ENCODE assay signal across 10 mouse cellular contexts in the genomic region with DNA sequence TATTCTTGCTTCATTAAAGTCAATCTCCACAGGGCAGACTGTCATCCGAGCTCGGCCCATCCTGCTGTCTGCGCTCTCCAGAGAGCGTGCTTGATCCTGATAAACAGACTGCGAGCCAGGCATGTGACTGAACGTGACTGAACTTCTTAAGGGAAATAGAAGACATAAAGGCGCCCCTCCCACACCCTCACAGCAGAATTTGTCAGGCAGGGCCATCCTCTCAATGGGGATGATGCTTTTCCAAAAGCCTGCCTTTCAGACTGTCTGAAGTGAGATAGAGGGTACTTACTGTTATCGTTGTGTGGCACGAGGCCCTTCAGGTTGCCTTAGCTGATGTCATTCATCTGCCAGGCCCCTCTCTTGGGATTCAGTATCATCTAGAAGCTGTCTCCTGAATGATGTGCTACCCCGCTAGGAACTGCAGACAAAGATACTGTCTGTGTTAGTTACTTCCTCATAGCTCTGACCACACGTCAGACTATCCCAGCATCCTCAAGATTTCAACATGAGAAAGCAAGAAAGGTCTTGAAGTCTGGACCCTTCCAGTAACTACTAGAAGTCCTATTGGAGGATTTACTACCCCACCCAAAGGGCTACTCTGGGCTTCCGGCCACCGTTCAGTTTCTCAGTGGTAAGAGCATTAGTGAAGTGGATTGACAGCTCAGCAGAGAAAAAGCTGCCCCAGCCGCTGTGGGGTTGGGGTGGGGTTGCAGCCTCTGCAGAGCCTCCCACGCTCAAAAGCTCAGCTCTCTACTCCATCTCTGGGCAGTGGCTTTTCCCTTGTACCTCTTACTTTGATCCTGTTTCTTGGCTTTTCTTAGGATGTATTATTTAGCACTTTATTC. TPM values are rescaled to one million over a fixed set of nuclear protein-coding genes. Genes with fewer than 3 reads are reported as not detected.
A peak's percentile ranks its signal among the peaks of the same experiment; 100 is the strongest.
DNase-seq lines count a peak whose midpoint lies in the region; ATAC-seq and TF ChIP-seq lines count a peak whose summit lies in the region.
"Had no signal": no experiment of that assay in that cellular context is flagged by ENCODE, and none has a peak within 500 bp of the region (broad histone marks: within the 10 kb centered on the region; RNA-seq: fewer than 3 reads in every experiment).

No protein-coding gene starts in this region.

- no peak for TF ChIP-seq EP300 in stomach, postnatal 0 days (optimal IDR thresholded peaks at IDR 0.05)

- DNase-seq in heart, postnatal 36 days, result no peak
- peak; percentile 16 for DNase-seq in fibroblast of lung, adult 2 months (ENCODE audit: low read depth)
- peak; percentile 17 for DNase-seq in lung, postnatal 36 days
- no peak for DNase-seq in stomach, postnatal 0 days (ENCODE audit: low spot score)
- DNase-seq in urinary bladder, postnatal 25 days (ENCODE audit: low spot score), result no peak
- DNase-seq in frontal cortex, adult 2 months (ENCODE audit: extremely low spot score in 1 of 2, low spot score in 1 of 2), result no peak
- DNase-seq: cerebellum, adult 18-20 months had no signal

- no peak overlapping the region for H3K9ac ChIP-seq in heart, embryonic 14.5 days (ENCODE audit: low read length)
- H3K9ac ChIP-seq in stomach, postnatal 0 days (ENCODE audit: low read length), result no peak overlapping the region
- H3K9ac ChIP-seq in kidney, embryonic 16.5 days (replicated peaks; ENCODE audit: low read length), result no peak overlapping the region
- H3K9ac ChIP-seq: limb, embryonic 13.5 days had no signal

- no peak for TF ChIP-seq CTCF in stomach, postnatal 0 days (IDR thresholded peaks at IDR 0.05; ENCODE audit: low read depth)

- H3K4me1 ChIP-seq in heart, embryonic 14.5 days (ENCODE audit: control insufficient read depth in 2 of 2, insufficient read depth in 2 of 2, low read length in 2 of 2), result peaks cover 3 to 4% of the 10 kb centered on the region in 2 experiments; a peak in 2 of 4 replicates
- no peaks in the 10 kb centered on the region for H3K4me1 ChIP-seq in stomach, postnatal 0 days (replicated peaks; ENCODE audit: control insufficient read depth, insufficient read depth)
- H3K4me1 ChIP-seq in kidney, embryonic 16.5 days (ENCODE audit: insufficient read depth, low read length), result no peaks in the 10 kb centered on the region
- H3K4me1 ChIP-seq: limb, embryonic 13.5 days had no signal

- H3K9me3 ChIP-seq in heart, embryonic 14.5 days (ENCODE audit: control insufficient read depth, low read length), result no peaks in the 10 kb centered on the region
- H3K9me3 ChIP-seq in stomach, postnatal 0 days (ENCODE audit: control insufficient read depth, low read length), result no peaks in the 10 kb centered on the region
- H3K9me3 ChIP-seq in kidney, embryonic 16.5 days (ENCODE audit: low read length), result no peaks in the 10 kb centered on the region
- H3K9me3 ChIP-seq: limb, embryonic 13.5 days had no signal

- ATAC-seq in heart, embryonic 14.5 days (ENCODE audit: insufficient number of reproducible peaks, insufficient read depth, low FRiP score, low read depth), result no peak
- ATAC-seq in stomach, postnatal 0 days (ENCODE audit: low FRiP score, low TSS enrichment), result peak; percentile 47; the same call in 1 of the 2 replicates
- no peak for ATAC-seq in kidney, embryonic 16.5 days (ENCODE audit: low FRiP score, low TSS enrichment)

- no peak overlapping the region for H3K27ac ChIP-seq in heart, embryonic 14.5 days (replicated peaks in 1 of 2; ENCODE audit: control insufficient read depth in 1 of 2, insufficient read depth in 1 of 2, low read depth in 2 of 2, low read length in 2 of 2)
- H3K27ac ChIP-seq in stomach, postnatal 0 days (replicated peaks), result no peak overlapping the region
- H3K27ac ChIP-seq in kidney, embryonic 16.5 days (ENCODE audit: low read length), result no peak overlapping the region
- H3K27ac ChIP-seq: limb, embryonic 13.5 days had no signal

- H3K4me3 ChIP-seq in heart, embryonic 14.5 days (ENCODE audit: control insufficient read depth in 1 of 2, insufficient read depth in 1 of 2, low read depth in 1 of 2, low read length in 2 of 2), result no peak overlapping the region
- no peak overlapping the region for H3K4me3 ChIP-seq in stomach, postnatal 0 days (ENCODE audit: low read depth, low read length)
- H3K4me3 ChIP-seq in kidney, embryonic 16.5 days (ENCODE audit: low read length), result no peak overlapping the region
- H3K4me3 ChIP-seq: limb, embryonic 13.5 days had no signal

- peak overlapping the region; percentile 18; the same call in 1 of the 2 replicates for H3K4me2 ChIP-seq in heart, embryonic 14.5 days (ENCODE audit: low read length)
- no peak overlapping the region for H3K4me2 ChIP-seq in stomach, postnatal 0 days (replicated peaks; ENCODE audit: low read depth)
- no peak overlapping the region for H3K4me2 ChIP-seq in kidney, embryonic 16.5 days (replicated peaks; ENCODE audit: low read depth, low read length)
- H3K4me2 ChIP-seq: limb, embryonic 13.5 days had no signal

- 15% methylated on average over 15 of the region's 15 CpGs for WGBS in heart, embryonic 14.5 days
- 30% methylated on average over 15 of the region's 15 CpGs for WGBS in stomach, postnatal 0 days
- WGBS in kidney, embryonic 16.5 days, result 45% methylated on average over 15 of the region's 15 CpGs

- no peaks in the 10 kb centered on the region for H3K36me3 ChIP-seq in heart, embryonic 14.5 days (ENCODE audit: control insufficient read depth, insufficient read depth, low read length)
- no peaks in the 10 kb centered on the region for H3K36me3 ChIP-seq in stomach, postnatal 0 days (ENCODE audit: control insufficient read depth, insufficient read depth, low read length)
- H3K36me3 ChIP-seq in kidney, embryonic 16.5 days (ENCODE audit: insufficient read depth, low read length), result no peaks in the 10 kb centered on the region
- H3K36me3 ChIP-seq: limb, embryonic 13.5 days had no signal

- intact Hi-C loops in heart, postnatal 36 days (cut with DNase I), result loop anchor here (2.0 to 5.0 kb wide), 2 partner anchors 579 to 762 kb away; no protein-coding TSS in a partner anchor

- H3K27me3 ChIP-seq in heart, embryonic 14.5 days (ENCODE audit: control insufficient read depth, insufficient read depth, low read length), result no peaks in the 10 kb centered on the region
- no peaks in the 10 kb centered on the region for H3K27me3 ChIP-seq in stomach, postnatal 0 days (ENCODE audit: control insufficient read depth, insufficient read depth, low read length)
- H3K27me3 ChIP-seq in kidney, embryonic 16.5 days (ENCODE audit: insufficient read depth, low read length), result no peaks in the 10 kb centered on the region
- H3K27me3 ChIP-seq: limb, embryonic 13.5 days had no signal

RNA-seq across cellular contexts. Expression of a gene that starts 28.2 kb away (rescaled TPM):
- polyA plus RNA-seq in heart, embryonic 14.5 days (2014; fragmentation: Nextera tagmentation; extraction: Ambion mirVana), result 11.1 and 11.6 TPM in 2 replicates
- total RNA-seq in heart, postnatal 36 days (2021), result under 1 TPM; 0.14 to 0.30 TPM
- polyA plus RNA-seq in stomach, postnatal 0 days (2015; fragmentation: Nextera tagmentation; extraction: Ambion mirVana), result 4.0 and 5.0 TPM in 2 replicates
- polyA plus RNA-seq in frontal cortex, adult 2 months (2012; rRNA removed), result 2.3 and 2.5 TPM in 2 replicates
- 25.3 and 31.3 TPM in 2 replicates for polyA plus RNA-seq in kidney, embryonic 16.5 days (2015; fragmentation: Nextera tagmentation; extraction: Ambion mirVana)

Comparison
In these comparisons a context has a peak if more than half of its experiments do, and no peak if none do; other contexts are left out.
1. DNase-seq: peak in fibroblast of lung, adult 2 months (single experiment) and lung, postnatal 36 days (single experiment); none in heart, postnatal 36 days (0 of 2), stomach, postnatal 0 days (single experiment), urinary bladder, postnatal 25 days (single experiment) and frontal cortex, adult 2 months (0 of 2).